Mouse (Mus musculus): ENCODE results near the gene Nav3. TPM values are rescaled to one million over a fixed set of nuclear protein-coding genes. Genes with fewer than 3 reads are reported as not detected.

Nav3 gene
- polyA plus RNA-seq, 1 experiment from 2014 or later = 27.5 TPM

- no peaks in the 10 kb centered on the region for H3K36me3 ChIP-seq
- H3K9ac ChIP-seq = no peak overlapping the region
- no peaks in the 10 kb centered on the region for H3K9me3 ChIP-seq
- no peak for ATAC-seq (ENCODE audit: low read depth)
- no peak overlapping the region for H3K4me2 ChIP-seq
- H3K27ac ChIP-seq (replicated peaks) = no peak overlapping the region
- no peaks in the 10 kb centered on the region; the same call in 1 of the 2 replicates for H3K4me1 ChIP-seq (replicated peaks)
- WGBS = 82% methylated on average over 4 of the region's 4 CpGs
- H3K27me3 ChIP-seq = no peaks in the 10 kb centered on the region
- H3K4me3 ChIP-seq = no peak overlapping the region
These were observed 612.3 kb downstream of the Nav3 start for GRCm38 (mm10) chr10:109843661-109844060.

DNA sequence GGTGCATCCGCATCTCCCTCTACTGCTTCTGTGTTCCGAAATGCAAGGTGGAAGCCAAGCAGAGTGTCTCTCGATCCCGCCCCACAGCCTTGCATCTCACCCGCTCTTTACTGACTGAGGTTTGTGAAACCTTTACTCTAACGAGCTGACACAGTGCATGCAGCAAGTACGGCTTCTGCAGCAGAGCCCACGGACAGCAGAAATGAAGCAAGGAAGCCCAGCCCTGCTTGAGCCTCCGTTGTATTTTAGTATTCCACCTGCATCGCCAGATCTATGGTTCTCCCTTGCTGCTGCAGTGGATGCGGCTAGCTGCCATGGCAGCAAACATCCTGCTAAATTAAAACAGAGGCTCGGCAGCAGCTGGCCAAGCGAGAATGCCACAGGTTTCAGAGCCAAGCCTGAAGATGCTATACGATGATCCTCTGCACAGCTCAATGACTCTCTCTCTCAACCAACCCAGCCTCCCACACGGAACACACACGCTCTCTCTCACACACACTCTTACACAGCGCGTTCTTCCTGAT lies 623.2 kb downstream of the Nav3 start:
- 16% methylated on average over 18 of the region's 18 CpGs for WGBS
- Histone ChIP-seq H3K27me3 (peaks cover 3% of the 10 kb centered on the region; the same call in 1 of the 2 replicates), H3K36me3 (no peaks in the 10 kb centered on the region), H3K4me3 (peak overlapping the region; percentile 33), H3K27ac (replicated peaks) (peak overlapping the region; percentile 76), H3K9ac (peak overlapping the region; percentile 62), H3K9me3 (no peaks in the 10 kb centered on the region), H3K4me1 (replicated peaks) (peaks cover 31% of the 10 kb centered on the region), H3K4me2 (peak overlapping the region; percentile 57)
- peak; percentile 87 for ATAC-seq (ENCODE audit: low read depth)

DNA sequence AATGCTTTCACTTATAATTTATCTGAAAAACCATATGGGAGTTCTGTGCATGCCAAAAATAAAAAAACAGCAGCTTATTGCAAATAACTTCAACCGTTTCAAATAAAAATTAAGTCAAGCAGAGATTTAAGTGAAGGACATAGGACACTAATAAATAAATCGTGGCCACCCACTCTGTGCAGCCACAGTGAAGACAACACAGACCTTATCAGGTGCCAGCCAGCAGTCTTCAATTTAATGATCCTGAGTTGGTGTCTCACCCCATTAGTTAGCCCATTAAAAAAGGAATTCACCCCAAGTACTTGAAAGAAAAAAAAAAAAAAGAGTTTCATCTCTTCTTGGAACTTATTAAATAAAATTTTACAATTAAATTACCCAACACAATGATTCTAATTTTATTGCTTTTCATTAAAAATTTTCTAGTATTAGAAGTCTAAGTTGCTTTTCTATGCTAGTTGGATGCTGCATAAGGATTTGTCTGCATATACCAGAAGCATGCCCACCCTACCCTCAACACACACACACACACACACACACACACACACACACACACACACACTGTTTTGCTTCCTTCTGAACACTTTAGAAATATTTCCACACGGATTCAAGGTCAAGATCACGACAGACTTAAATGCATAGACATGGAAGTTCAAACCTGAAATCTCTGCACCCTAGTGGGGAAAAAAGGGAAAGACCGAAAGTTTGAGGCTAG lies 649.1 kb downstream of the Nav3 start:
- Histone ChIP-seq H3K4me1 (replicated peaks) (0 out of 2 replicates have a peak, but pooled peaks cover 3% of the 10 kb centered on the region), H3K4me2 (no peak overlapping the region), H3K9ac (no peak overlapping the region), H3K27ac (replicated peaks) (no peak overlapping the region), H3K9me3 (no peaks in the 10 kb centered on the region), H3K36me3 (no peaks in the 10 kb centered on the region), H3K4me3 (no peak overlapping the region), H3K27me3 (no peaks in the 10 kb centered on the region)
- whole genome bisulfite sequencing = 78% methylated on average over 5 of the region's 5 CpGs
- ATAC-seq (ENCODE audit: low read depth) = no peak

DNA sequence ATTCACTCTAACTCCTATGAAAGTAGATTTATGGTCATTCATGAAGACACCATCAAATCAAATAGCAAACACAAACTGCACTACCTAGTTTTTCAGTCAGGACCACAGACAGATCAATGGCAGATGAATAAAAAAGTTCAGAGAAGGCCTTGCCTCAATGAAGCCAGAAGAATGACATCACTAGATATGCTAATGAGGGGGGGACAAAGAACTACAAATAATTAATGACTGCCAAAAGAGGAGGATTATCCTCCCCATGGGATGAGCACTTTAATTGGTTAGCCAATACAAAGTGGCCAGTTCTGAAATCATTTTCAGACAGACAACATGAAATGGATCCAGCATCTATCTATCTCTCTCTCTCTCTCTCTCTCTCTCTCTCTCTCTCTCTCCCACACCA lies 652.6 kb downstream of the Nav3 start:
- Histone ChIP-seq H3K4me3 (no peak overlapping the region), H3K36me3 (no peaks in the 10 kb centered on the region), H3K4me1 (replicated peaks) (0 out of 2 replicates have a peak, but pooled peaks cover 3% of the 10 kb centered on the region), H3K4me2 (no peak overlapping the region), H3K9ac (no peak overlapping the region), H3K9me3 (no peaks in the 10 kb centered on the region), H3K27ac (replicated peaks) (no peak overlapping the region), H3K27me3 (no peaks in the 10 kb centered on the region)
- ATAC-seq (ENCODE audit: low read depth) = no peak

GRCm38 (mm10) chr10:109802236-109802635 lies 653.8 kb downstream of the Nav3 start:
- ATAC-seq (ENCODE audit: low read depth) = no peak
- no peaks in the 10 kb centered on the region for H3K27me3 ChIP-seq
- H3K9ac ChIP-seq = no peak overlapping the region
- H3K27ac ChIP-seq (replicated peaks) = no peak overlapping the region
- H3K36me3 ChIP-seq = no peaks in the 10 kb centered on the region
- H3K9me3 ChIP-seq = no peaks in the 10 kb centered on the region
- H3K4me3 ChIP-seq = no peak overlapping the region
- WGBS = 63% methylated on average over 1 of the region's 1 CpGs
- H3K4me1 ChIP-seq (replicated peaks) = 0 out of 2 replicates have a peak, but pooled peaks cover 3% of the 10 kb centered on the region
- H3K4me2 ChIP-seq = no peak overlapping the region

DNA sequence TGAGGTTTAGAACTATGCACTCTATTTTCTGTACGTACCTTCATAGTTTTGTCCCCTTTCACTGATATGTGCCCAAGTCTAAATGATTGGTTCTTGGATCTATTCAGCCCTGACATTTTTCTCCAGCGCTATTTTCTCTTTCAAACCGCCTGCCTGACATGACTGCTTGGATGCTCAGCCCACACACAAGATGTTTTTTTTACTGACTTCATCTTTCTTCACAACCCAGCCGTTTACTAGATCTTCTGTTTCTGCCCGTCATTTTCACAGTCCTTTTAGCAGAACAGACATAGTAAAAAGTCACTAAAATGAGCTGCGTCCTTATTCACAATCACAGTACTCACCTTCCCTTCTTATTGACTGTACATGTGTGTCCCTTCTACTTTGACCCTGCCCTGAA lies 656.8 kb downstream of the Nav3 start:
- H3K9ac ChIP-seq = no peak overlapping the region
- no peaks in the 10 kb centered on the region for H3K27me3 ChIP-seq
- no peak for ATAC-seq (ENCODE audit: low read depth)
- no peak overlapping the region for H3K4me3 ChIP-seq
- 86% methylated on average over 6 of the region's 6 CpGs for WGBS
- no peak overlapping the region for H3K4me2 ChIP-seq
- H3K9me3 ChIP-seq = no peaks in the 10 kb centered on the region
- no peaks in the 10 kb centered on the region for H3K36me3 ChIP-seq
- H3K4me1 ChIP-seq (replicated peaks) = 0 out of 2 replicates have a peak, but pooled peaks cover 3% of the 10 kb centered on the region
- no peak overlapping the region for H3K27ac ChIP-seq (replicated peaks)

DNA sequence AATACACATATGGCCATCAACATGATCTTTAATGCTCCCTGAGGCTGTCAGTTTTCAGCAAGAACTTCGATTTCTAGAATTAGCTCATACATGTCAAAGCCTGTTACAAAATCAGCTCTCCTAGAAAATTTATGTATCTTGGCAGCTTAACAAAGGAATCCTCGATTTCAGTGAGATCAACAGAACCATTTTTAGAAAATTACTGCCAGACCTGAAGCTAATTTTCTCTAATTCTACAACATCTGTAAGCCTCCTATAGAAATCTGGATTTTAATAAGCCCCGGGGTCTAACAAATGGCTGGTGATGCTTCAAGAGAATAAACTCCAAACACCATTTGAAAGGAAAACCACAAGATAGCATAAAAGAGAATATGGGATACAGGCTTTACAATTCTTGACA lies 659.0 kb downstream of the Nav3 start:
- Histone ChIP-seq H3K9ac (no peak overlapping the region), H3K4me2 (no peak overlapping the region), H3K27me3 (no peaks in the 10 kb centered on the region), H3K27ac (replicated peaks) (no peak overlapping the region; the same call in 1 of the 2 replicates), H3K9me3 (no peaks in the 10 kb centered on the region), H3K4me1 (replicated peaks) (no peaks in the 10 kb centered on the region), H3K36me3 (no peaks in the 10 kb centered on the region), H3K4me3 (no peak overlapping the region)
- no peak for ATAC-seq (ENCODE audit: low read depth)
- WGBS = 56% methylated on average over 3 of the region's 3 CpGs

DNA sequence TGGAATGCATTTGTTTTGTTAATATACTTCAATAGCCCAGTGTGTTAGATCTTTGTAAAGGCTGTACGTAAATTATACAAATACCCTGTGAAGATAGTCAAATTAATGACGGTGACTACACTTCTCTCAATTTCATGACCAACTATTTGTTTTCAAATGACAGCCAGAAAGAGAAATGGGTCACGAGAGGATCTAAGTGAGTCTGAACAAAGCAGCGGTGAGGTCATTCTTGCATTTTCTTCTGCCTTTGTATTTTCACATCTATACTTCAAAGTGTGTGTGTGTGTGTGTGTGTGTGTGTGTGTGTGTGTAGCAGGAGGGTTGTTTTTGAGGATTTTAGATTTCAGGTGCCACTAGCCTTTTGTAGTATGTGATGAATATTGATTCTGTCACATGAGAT lies 662.5 kb downstream of the Nav3 start:
- Histone ChIP-seq H3K4me3 (no peak overlapping the region), H3K4me1 (replicated peaks) (no peaks in the 10 kb centered on the region), H3K9ac (no peak overlapping the region), H3K27ac (replicated peaks) (no peak overlapping the region), H3K36me3 (no peaks in the 10 kb centered on the region), H3K4me2 (no peak overlapping the region), H3K9me3 (no peaks in the 10 kb centered on the region), H3K27me3 (no peaks in the 10 kb centered on the region)
- ATAC-seq (ENCODE audit: low read depth) = no peak
- WGBS = 53% methylated on average over 4 of the region's 4 CpGs

GRCm38 (mm10) chr10:109788728-109789127 lies 667.3 kb downstream of the Nav3 start:
- H3K27ac ChIP-seq (replicated peaks) = no peak overlapping the region
- no peak overlapping the region for H3K4me2 ChIP-seq
- no peak overlapping the region for H3K9ac ChIP-seq
- no peaks in the 10 kb centered on the region for H3K4me1 ChIP-seq (replicated peaks)
- no peaks in the 10 kb centered on the region for H3K36me3 ChIP-seq
- no peak overlapping the region for H3K4me3 ChIP-seq
- ATAC-seq (ENCODE audit: low read depth) = no peak
- no peaks in the 10 kb centered on the region for H3K9me3 ChIP-seq
- WGBS = 68% methylated on average over 2 of the region's 2 CpGs
- H3K27me3 ChIP-seq = no peaks in the 10 kb centered on the region

DNA sequence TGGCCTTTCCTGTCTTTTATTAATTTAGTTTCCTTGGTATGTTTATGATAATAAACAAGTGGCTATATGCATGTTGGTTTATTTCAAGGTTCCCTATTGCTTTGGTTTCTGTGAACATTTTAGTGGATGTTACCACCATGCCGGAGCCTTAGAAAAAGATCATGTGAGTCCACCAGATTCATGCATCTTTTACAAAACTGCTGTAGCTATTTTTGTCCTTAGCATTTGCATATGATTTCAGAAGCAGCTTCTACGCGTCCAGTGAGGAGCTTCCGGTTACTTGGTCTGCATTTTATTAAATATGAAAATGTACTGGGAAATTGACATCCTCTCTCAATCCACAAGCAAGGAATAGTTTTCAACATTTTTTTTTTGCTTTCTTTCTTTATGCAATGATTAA lies 676.9 kb downstream of the Nav3 start:
- no peaks in the 10 kb centered on the region for H3K4me1 ChIP-seq (replicated peaks)
- ATAC-seq (ENCODE audit: low read depth) = no peak

DNA sequence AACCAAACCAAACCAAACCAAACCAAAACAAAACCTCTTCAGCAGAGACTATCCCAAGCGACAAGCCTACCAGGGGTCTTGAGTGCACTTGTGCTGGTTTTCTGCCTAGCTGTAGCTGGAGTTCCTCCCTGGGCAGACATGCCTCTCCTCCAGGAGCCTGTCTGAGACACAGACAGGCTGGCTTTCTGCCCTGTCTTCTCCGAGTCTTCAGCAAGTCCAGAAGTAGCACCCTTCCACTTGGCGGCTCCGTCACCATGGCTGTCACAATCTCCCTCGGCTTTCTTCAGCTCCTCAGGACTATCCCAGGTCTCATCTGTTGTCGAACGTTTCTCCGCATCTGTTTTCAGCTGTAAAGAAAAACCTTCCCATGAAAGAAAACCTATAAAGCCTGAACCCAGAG lies 686.9 kb downstream of the Nav3 start:
- no peak overlapping the region for H3K4me3 ChIP-seq

More for the DNA sequence above, 676.9 kb downstream of the Nav3 start:
- Histone ChIP-seq H3K27ac (replicated peaks) (no peak overlapping the region), H3K9ac (no peak overlapping the region), H3K27me3 (no peaks in the 10 kb centered on the region), H3K36me3 (no peaks in the 10 kb centered on the region), H3K4me3 (no peak overlapping the region), H3K4me2 (no peak overlapping the region), H3K9me3 (no peaks in the 10 kb centered on the region)
- 92% methylated on average over 4 of the region's 4 CpGs for WGBS

DNA sequence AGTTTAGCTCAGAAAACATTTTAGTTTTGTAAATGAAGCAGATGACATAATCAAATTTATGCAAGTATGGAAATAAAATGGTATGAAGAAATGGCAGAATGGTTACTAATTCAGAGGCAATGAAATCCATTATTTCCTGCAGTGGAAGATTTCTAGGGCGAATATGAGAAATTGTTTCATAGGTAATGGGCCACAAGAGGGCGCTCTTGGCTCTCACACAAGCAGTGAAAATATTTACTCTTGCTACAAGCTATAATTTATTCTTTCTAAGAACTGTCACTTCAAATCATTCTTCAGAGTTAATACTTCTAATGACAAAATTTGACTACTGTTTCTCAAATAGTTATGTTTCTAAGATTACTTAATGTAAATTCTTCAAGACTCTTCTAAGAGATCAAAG lies 690.4 kb downstream of the Nav3 start:
- H3K27me3 ChIP-seq = no peaks in the 10 kb centered on the region
- no peak overlapping the region for H3K4me3 ChIP-seq
- no peak for ATAC-seq (ENCODE audit: low read depth)
- WGBS = 4% methylated on average over 2 of the region's 2 CpGs
- H3K27ac ChIP-seq (replicated peaks) = no peak overlapping the region
- H3K4me1 ChIP-seq (replicated peaks) = no peaks in the 10 kb centered on the region
- H3K9me3 ChIP-seq = no peaks in the 10 kb centered on the region
- H3K4me2 ChIP-seq = no peak overlapping the region
- peaks cover 12% of the 10 kb centered on the region for H3K36me3 ChIP-seq
- H3K9ac ChIP-seq = no peak overlapping the region

More for the DNA sequence above, 686.9 kb downstream of the Nav3 start:
- Histone ChIP-seq H3K4me2 (no peak overlapping the region), H3K9me3 (no peaks in the 10 kb centered on the region), H3K27ac (replicated peaks) (no peak overlapping the region), H3K36me3 (peaks cover 12% of the 10 kb centered on the region), H3K4me1 (replicated peaks) (no peaks in the 10 kb centered on the region), H3K9ac (no peak overlapping the region), H3K27me3 (no peaks in the 10 kb centered on the region)
- 93% methylated on average over 8 of the region's 8 CpGs for WGBS
- no peak for ATAC-seq (ENCODE audit: low read depth)
